Mouse (Mus musculus) adrenal gland, postnatal 36 days (tissue): ENCODE measurements around the gene Mog. TPM values are rescaled to one million over a fixed set of nuclear protein-coding genes. Genes with fewer than 3 reads are reported as not detected.
"Not testable (repeated sequence)": the region's sequence is repeated elsewhere in the genome, so short reads cannot be mapped to it uniquely, and the experiment has no call there.

Experiments used
- DNase-seq, 2 experiments: peaks; one replicate each; pipeline ENCODE4 v3.0.0; 2021; ENCODE audit warnings: mixed read lengths in 1 of 2
- total RNA-seq, 2 experiments: library from RNA; stranded (reverse); gene quantifications; 2 replicates each; pipeline ENCODE4 v1.2.3; 2021

Gene Mog
- total RNA-seq, 2 experiments from 2014 or later, result not detected

- DNase-seq, result no peak
Observed at GRCm38 (mm10) chr17:36994528-36994927, 28.7 kb downstream of the Mog start.

- DNase-seq, result no peak
Observed at GRCm38 (mm10) chr17:36993770-36994325, 29.4 kb downstream of the Mog start.

- no peak for DNase-seq
Observed at GRCm38 (mm10) chr17:36992336-36993104, 30.7 kb downstream of the Mog start.

GRCm38 (mm10) chr17:36990630-36991029 is 32.6 kb downstream of the Mog start:
- DNase-seq, result not testable (repeated sequence)

- DNase-seq, result no peak
Observed at GRCm38 (mm10) chr17:36989437-36989836, 33.8 kb downstream of the Mog start, which contains the start of gene H2-M5. TSS of gene H2-M5 (minus strand) at chr17:36989537.

- DNase-seq, result no peak
Observed at GRCm38 (mm10) chr17:36988475-36988874, 34.7 kb downstream of the Mog start.

- DNase-seq, result no peak
Observed at GRCm38 (mm10) chr17:36982253-36983155, 40.7 kb downstream of the Mog start.

- no peak for DNase-seq
Observed at GRCm38 (mm10) chr17:36981845-36982244, 41.4 kb downstream of the Mog start.

- peak in 1 of 2 experiments; percentile 5 for DNase-seq
Observed at GRCm38 (mm10) chr17:36981221-36981813, 41.9 kb downstream of the Mog start, which contains the start of gene 2410137M14Rik. TSS of gene 2410137M14Rik (minus strand) at chr17:36981237.

- no peak for DNase-seq
Observed at GRCm38 (mm10) chr17:36973271-36973787, 49.9 kb downstream of the Mog start.

- DNase-seq, result no peak
Observed at GRCm38 (mm10) chr17:36972791-36973190, 50.4 kb downstream of the Mog start.

- DNase-seq, result no peak
Observed at GRCm38 (mm10) chr17:36971172-36971850, 51.9 kb downstream of the Mog start.

GRCm38 (mm10) chr17:36970316-36970890 is 52.8 kb downstream of the Mog start:
- DNase-seq, result no peak

GRCm38 (mm10) chr17:36966875-36967274 is 56.3 kb downstream of the Mog start:
- DNase-seq, result no peak

GRCm38 (mm10) chr17:36961125-36961524 is 62.1 kb downstream of the Mog start:
- no peak for DNase-seq

Other genes with a start within 250 kb of the Mog start
- not detected for gene H2-M10.6, start 211.2 kb downstream of the Mog start, total RNA-seq
- 10 to 100 TPM; 57.8 to 61.3 TPM for gene Trim26, start 186.3 kb downstream of the Mog start, total RNA-seq
- gene Trim15, start 156.2 kb downstream of the Mog start, total RNA-seq, result under 1 TPM in 1 of 2 experiments, not detected in 1; 0.16 TPM
- under 1 TPM; 0.20 to 0.43 TPM for gene Trim10, start 153.8 kb downstream of the Mog start, total RNA-seq
- under 1 TPM; 0.23 to 0.40 TPM for gene Trim40, start 133.3 kb downstream of the Mog start, total RNA-seq
- not detected for gene Trim31, start 125.3 kb downstream of the Mog start, total RNA-seq
- under 1 TPM in 1 of 2 experiments, not detected in 1; 0.16 TPM for gene Rnf39, start 80.5 kb downstream of the Mog start, total RNA-seq
- gene Ppp1r11, start 71.7 kb downstream of the Mog start, total RNA-seq, result 100 to 1,000 TPM in 1 of 2 experiments, 10 to 100 TPM in 1; 91.8 to 102 TPM
- 10 to 100 TPM; 44.2 to 45.0 TPM for gene Znrd1, start 64.8 kb downstream of the Mog start, total RNA-seq
- gene Znrd1as, start 64.8 kb downstream of the Mog start, total RNA-seq, result 10 to 100 TPM in 1 of 2 experiments, 1 to 10 TPM in 1; 9.0 to 13.6 TPM
- not detected for gene 2410137M14Rik, start 42.2 kb downstream of the Mog start, total RNA-seq
- gene H2-M5, start 33.9 kb downstream of the Mog start, total RNA-seq, result not detected
- gene Zfp57, start 22.2 kb downstream of the Mog start, total RNA-seq, result 1 to 10 TPM; 1.5 to 3.3 TPM
- gene Gabbr1, start 22.6 kb upstream of the Mog start, total RNA-seq, result 10 to 100 TPM; 23.7 to 26.4 TPM
- not detected for gene Olfr90, start 65.1 kb upstream of the Mog start, total RNA-seq
- gene Olfr91, start 74.9 kb upstream of the Mog start, total RNA-seq, result not detected
- not detected for gene Olfr92, start 96.7 kb upstream of the Mog start, total RNA-seq
- not detected for gene Olfr93, start 138.1 kb upstream of the Mog start, total RNA-seq
- under 1 TPM in 1 of 2 experiments, not detected in 1; 0.56 TPM for gene Ubd, start 170.5 kb upstream of the Mog start, total RNA-seq
- not detected for gene Olfr94, start 177.6 kb upstream of the Mog start, total RNA-seq
- gene Olfr95, start 189.7 kb upstream of the Mog start, total RNA-seq, result not detected
- gene Olfr96, start 196.7 kb upstream of the Mog start, total RNA-seq, result not detected
- not detected for gene Olfr97, start 213.9 kb upstream of the Mog start, total RNA-seq
- gene Olfr98, start 240.4 kb upstream of the Mog start, total RNA-seq, result not detected
- gene H2-M3, start 246.8 kb upstream of the Mog start, total RNA-seq, result 1 to 10 TPM; 3.8 to 5.3 TPM